Mouse (Mus musculus): ENCODE measurements at regions not wholly inside any gene's neighbourhood (a gene's known extent, or its start where the extent isn't known, plus 50 kb on each side); places are given as distances from the start of the nearest gene placed in this dataset.

DNA sequence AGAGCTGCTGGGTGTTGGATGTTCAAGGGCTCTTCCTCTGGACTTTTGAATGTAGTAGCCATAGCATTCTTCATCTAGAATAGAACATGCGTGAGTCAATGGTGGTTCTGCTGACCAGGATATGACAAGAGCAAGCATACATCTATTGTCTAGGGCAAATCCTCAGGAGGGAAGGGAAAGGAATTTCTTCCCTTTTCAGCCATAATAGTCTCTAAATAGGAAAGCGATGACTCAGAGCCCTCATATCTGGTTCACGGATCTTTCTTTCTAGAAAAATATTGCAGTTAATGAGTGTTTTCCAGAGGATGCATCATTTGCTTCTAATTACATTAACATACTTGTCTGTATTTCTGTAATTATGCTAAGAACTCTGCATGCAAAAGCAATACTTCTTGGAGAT, 615.9 kb downstream of the Utrn start:
- no peak for DNase-seq

DNA sequence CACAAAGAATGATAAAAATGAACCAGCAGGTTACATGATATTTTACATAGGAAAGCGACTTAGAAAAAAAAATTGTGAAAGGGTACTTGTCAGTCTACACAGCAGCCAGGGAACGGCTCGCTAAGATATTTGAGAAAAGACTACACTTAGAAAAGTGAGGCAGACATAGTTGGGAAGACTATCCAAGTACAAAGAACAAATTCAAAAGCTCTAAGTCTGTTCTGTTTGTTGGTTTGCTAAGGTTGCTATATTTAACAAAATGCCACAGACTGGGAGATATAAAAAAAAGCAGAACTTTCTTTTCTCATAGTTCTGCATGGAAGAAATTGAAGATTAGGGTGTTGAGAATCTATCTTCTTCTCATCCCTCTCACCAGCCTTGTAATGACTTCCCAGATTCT, 583.5 kb downstream of the Utrn start:
- DNase-seq = no peak

DNA sequence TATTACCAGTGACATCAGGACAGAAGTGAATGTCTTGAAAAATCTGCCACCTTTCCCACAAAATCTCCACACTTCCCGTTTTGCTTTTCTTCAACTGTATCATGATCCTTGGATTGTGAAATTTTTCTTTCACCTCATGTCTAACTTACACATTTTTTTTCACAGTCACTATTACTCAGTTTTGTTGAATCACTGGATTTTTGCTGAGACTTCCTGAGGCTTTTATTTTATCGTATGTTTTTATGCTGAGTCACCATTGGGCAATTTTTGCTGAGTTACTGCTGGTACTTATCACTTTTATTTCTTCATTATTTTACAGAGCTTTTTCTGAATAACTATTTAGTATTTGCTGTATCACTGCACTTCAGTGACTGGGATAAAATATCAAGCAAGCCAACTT, 570.3 kb downstream of the Utrn start:
- no peak for DNase-seq

DNA sequence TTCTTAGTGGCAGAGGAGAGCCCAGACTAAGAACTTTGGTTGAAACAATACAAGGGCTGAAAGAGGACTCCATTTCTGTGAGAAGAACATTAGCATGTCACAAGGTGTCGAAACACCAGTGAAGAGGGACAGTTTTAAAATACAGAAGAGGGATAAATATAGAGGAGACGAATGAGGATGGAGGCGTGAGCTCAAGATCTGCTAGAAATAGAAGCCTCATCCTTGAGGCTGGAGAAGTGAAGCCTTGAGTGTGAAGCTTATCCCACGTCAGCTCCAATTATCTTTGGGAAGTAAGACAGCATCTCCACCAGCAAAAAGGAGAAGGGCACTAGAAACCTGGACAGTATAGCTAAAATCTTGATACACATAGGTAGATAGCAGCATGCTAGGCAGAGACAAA, 566.8 kb downstream of the Utrn start:
- DNase-seq = no peak

DNA sequence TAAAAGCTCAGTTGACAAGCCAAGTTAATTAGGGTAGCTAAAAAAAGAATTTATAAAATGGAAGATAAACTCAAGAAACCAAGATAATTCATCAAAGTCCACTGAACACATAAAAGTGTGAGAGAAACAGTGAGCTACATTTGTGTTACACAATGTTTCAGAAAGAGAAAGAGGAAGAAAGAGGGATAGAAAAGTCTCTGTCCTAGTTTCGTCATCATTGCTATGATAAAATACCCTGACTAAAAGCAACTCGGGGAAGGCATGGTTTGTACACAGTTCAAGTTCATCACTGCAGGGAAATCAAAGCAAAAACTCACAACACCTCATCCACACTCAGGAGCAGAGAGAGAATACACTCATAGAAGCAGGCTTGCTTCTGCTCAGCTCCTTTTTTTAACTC, 548.9 kb downstream of the Utrn start:
- DNase-seq = no peak

Measured in cerebellum, postnatal 36 days (tissue).